In genomic region chr9:119320946-119321345, GRCm38 (mm10) we compare ENCODE assay signal across 7 mouse cellular contexts. TPM values are rescaled to one million over a fixed set of nuclear protein-coding genes. Genes with fewer than 3 reads are reported as not detected.
A peak's percentile ranks its signal among the peaks of the same experiment; 100 is the strongest.
DNase-seq lines count a peak whose midpoint lies in the region; ATAC-seq lines count a peak whose summit lies in the region.

No protein-coding gene starts in this region.

- H3K4me3 ChIP-seq in lung, embryonic 16.5 days (ENCODE audit: low read length), result peak overlapping the region; percentile 91
- H3K4me3 ChIP-seq in embryonic facial prominence, embryonic 14.5 days (ENCODE audit: low read depth, low read length), result peak overlapping the region; percentile 90
- H3K4me3 ChIP-seq in limb, embryonic 15.5 days, result peak overlapping the region; percentile 99
- H3K4me3 ChIP-seq in stomach, embryonic 16.5 days (replicated peaks; ENCODE audit: low read length), result peak overlapping the region; percentile 78

- no peak for ATAC-seq in lung, embryonic 16.5 days (ENCODE audit: low read depth)
- no peak for ATAC-seq in embryonic facial prominence, embryonic 14.5 days (ENCODE audit: low read depth)
- ATAC-seq in limb, embryonic 15.5 days (ENCODE audit: insufficient number of reproducible peaks, low FRiP score, low TSS enrichment, low read depth), result no peak
- no peak for ATAC-seq in stomach, embryonic 16.5 days (ENCODE audit: insufficient read depth, low FRiP score)

- no peaks in the 10 kb centered on the region for H3K36me3 ChIP-seq in lung, embryonic 16.5 days (ENCODE audit: control insufficient read depth, insufficient read depth, low read length)
- no peaks in the 10 kb centered on the region for H3K36me3 ChIP-seq in embryonic facial prominence, embryonic 14.5 days (ENCODE audit: control insufficient read depth, insufficient read depth, low read length)
- no peaks in the 10 kb centered on the region for H3K36me3 ChIP-seq in limb, embryonic 15.5 days
- H3K36me3 ChIP-seq in stomach, embryonic 16.5 days (ENCODE audit: control insufficient read depth, insufficient read depth, low read length), result no peaks in the 10 kb centered on the region

- no peak overlapping the region for H3K27ac ChIP-seq in lung, embryonic 16.5 days (ENCODE audit: low read length)
- H3K27ac ChIP-seq in embryonic facial prominence, embryonic 14.5 days (replicated peaks; ENCODE audit: low read depth, low read length), result no peak overlapping the region
- H3K27ac ChIP-seq in limb, embryonic 15.5 days, result no peak overlapping the region
- H3K27ac ChIP-seq in stomach, embryonic 16.5 days (ENCODE audit: low read length), result no peak overlapping the region

- 9% methylated on average over 7 of the region's 7 CpGs for WGBS in lung, embryonic 16.5 days
- 18% methylated on average over 7 of the region's 7 CpGs for WGBS in embryonic facial prominence, embryonic 14.5 days
- WGBS in limb, embryonic 15.5 days, result 12% methylated on average over 7 of the region's 7 CpGs
- WGBS in stomach, embryonic 16.5 days, result 13% methylated on average over 7 of the region's 7 CpGs

- peak overlapping the region; percentile 94 for H3K4me2 ChIP-seq in lung, embryonic 16.5 days (ENCODE audit: low read depth, low read length)
- peak overlapping the region; percentile 98 for H3K4me2 ChIP-seq in embryonic facial prominence, embryonic 14.5 days (ENCODE audit: low read depth, low read length)
- peak overlapping the region; percentile 97 for H3K4me2 ChIP-seq in limb, embryonic 15.5 days
- peak overlapping the region; percentile 71 for H3K4me2 ChIP-seq in stomach, embryonic 16.5 days (ENCODE audit: low read depth, low read length)

- H3K9ac ChIP-seq in lung, embryonic 16.5 days (ENCODE audit: low read length), result peak overlapping the region; percentile 88
- peak overlapping the region; percentile 85 for H3K9ac ChIP-seq in embryonic facial prominence, embryonic 14.5 days (ENCODE audit: low read depth, low read length)
- H3K9ac ChIP-seq in limb, embryonic 15.5 days, result no peak overlapping the region
- peak overlapping the region; percentile 85 for H3K9ac ChIP-seq in stomach, embryonic 16.5 days (ENCODE audit: low read length)

- no peak for DNase-seq in lung, postnatal 4 days
- DNase-seq in embryonic facial prominence, embryonic 14.5 days (ENCODE audit: low spot score), result no peak
- no peak for DNase-seq in thymus, adult 18-20 months
- no peak for DNase-seq in thymus, postnatal 4 days

- no peaks in the 10 kb centered on the region for H3K9me3 ChIP-seq in lung, embryonic 16.5 days (ENCODE audit: control insufficient read depth, low read length)
- no peaks in the 10 kb centered on the region for H3K9me3 ChIP-seq in embryonic facial prominence, embryonic 14.5 days (ENCODE audit: control insufficient read depth, low read length)
- H3K9me3 ChIP-seq in limb, embryonic 15.5 days, result no peaks in the 10 kb centered on the region
- no peaks in the 10 kb centered on the region for H3K9me3 ChIP-seq in stomach, embryonic 16.5 days (replicated peaks; ENCODE audit: control insufficient read depth, low read length)

- H3K27me3 ChIP-seq in lung, embryonic 16.5 days (ENCODE audit: control insufficient read depth, insufficient read depth, low read depth, low read length), result no peaks in the 10 kb centered on the region
- H3K27me3 ChIP-seq in embryonic facial prominence, embryonic 14.5 days (replicated peaks; ENCODE audit: control insufficient read depth, insufficient read depth, low read length), result no peaks in the 10 kb centered on the region
- no peaks in the 10 kb centered on the region for H3K27me3 ChIP-seq in limb, embryonic 15.5 days
- no peaks in the 10 kb centered on the region for H3K27me3 ChIP-seq in stomach, embryonic 16.5 days (ENCODE audit: control insufficient read depth, insufficient read depth, low read length)

- peaks cover 13% of the 10 kb centered on the region for H3K4me1 ChIP-seq in lung, embryonic 16.5 days (replicated peaks; ENCODE audit: control insufficient read depth, insufficient read depth, low read length)
- peaks cover 20% of the 10 kb centered on the region for H3K4me1 ChIP-seq in embryonic facial prominence, embryonic 14.5 days (ENCODE audit: control insufficient read depth, insufficient read depth, low read length)
- peaks cover 18% of the 10 kb centered on the region; the same call in 1 of the 2 replicates for H3K4me1 ChIP-seq in limb, embryonic 15.5 days
- no peaks in the 10 kb centered on the region for H3K4me1 ChIP-seq in stomach, embryonic 16.5 days (ENCODE audit: control insufficient read depth, insufficient read depth, low read length)

RNA-seq across cellular contexts. Expression of gene Oxsr1, which starts 1.3 kb away (rescaled TPM):
- polyA plus RNA-seq in lung, embryonic 16.5 days (2015; fragmentation: Nextera tagmentation; extraction: Ambion mirVana), result 9.3 and 9.8 TPM in 2 replicates
- polyA plus RNA-seq in embryonic facial prominence, embryonic 14.5 days (2014; fragmentation: Nextera tagmentation; extraction: Ambion mirVana), result 13.6 and 14.5 TPM in 2 replicates
- 9.4 and 11.5 TPM in 2 replicates for polyA plus RNA-seq in limb, embryonic 15.5 days (2015; fragmentation: Nextera tagmentation; extraction: Ambion mirVana)
- polyA plus RNA-seq in stomach, embryonic 16.5 days (2015; fragmentation: Nextera tagmentation; extraction: Ambion mirVana), result 11.7 TPM in 2 replicates

RNA-seq across cellular contexts. Expression of gene Acaa1a, which starts 18.5 kb away (rescaled TPM):
- 111 and 123 TPM in 2 replicates for polyA plus RNA-seq in lung, embryonic 16.5 days (2015; fragmentation: Nextera tagmentation; extraction: Ambion mirVana)
- 83.8 and 86.9 TPM in 2 replicates for polyA plus RNA-seq in embryonic facial prominence, embryonic 14.5 days (2014; fragmentation: Nextera tagmentation; extraction: Ambion mirVana)
- 112 and 121 TPM in 2 replicates for polyA plus RNA-seq in limb, embryonic 15.5 days (2015; fragmentation: Nextera tagmentation; extraction: Ambion mirVana)
- 131 and 139 TPM in 2 replicates for polyA plus RNA-seq in stomach, embryonic 16.5 days (2015; fragmentation: Nextera tagmentation; extraction: Ambion mirVana)

RNA-seq across cellular contexts. Expression of gene Myd88, which starts 20.3 kb away (rescaled TPM):
- polyA plus RNA-seq in lung, embryonic 16.5 days (2015; fragmentation: Nextera tagmentation; extraction: Ambion mirVana), result 36.5 and 36.9 TPM in 2 replicates
- 22.2 and 26.4 TPM in 2 replicates for polyA plus RNA-seq in embryonic facial prominence, embryonic 14.5 days (2014; fragmentation: Nextera tagmentation; extraction: Ambion mirVana)
- polyA plus RNA-seq in limb, embryonic 15.5 days (2015; fragmentation: Nextera tagmentation; extraction: Ambion mirVana), result 32.7 and 38.2 TPM in 2 replicates
- polyA plus RNA-seq in stomach, embryonic 16.5 days (2015; fragmentation: Nextera tagmentation; extraction: Ambion mirVana), result 43.2 and 46.7 TPM in 2 replicates

RNA-seq across cellular contexts. Expression of gene Xylb, which starts 36.2 kb away (rescaled TPM):
- polyA plus RNA-seq in lung, embryonic 16.5 days (2015; fragmentation: Nextera tagmentation; extraction: Ambion mirVana), result 5.1 and 5.2 TPM in 2 replicates
- 4.8 and 5.0 TPM in 2 replicates for polyA plus RNA-seq in embryonic facial prominence, embryonic 14.5 days (2014; fragmentation: Nextera tagmentation; extraction: Ambion mirVana)
- 4.2 and 5.8 TPM in 2 replicates for polyA plus RNA-seq in limb, embryonic 15.5 days (2015; fragmentation: Nextera tagmentation; extraction: Ambion mirVana)
- polyA plus RNA-seq in stomach, embryonic 16.5 days (2015; fragmentation: Nextera tagmentation; extraction: Ambion mirVana), result 7.0 and 8.5 TPM in 2 replicates

RNA-seq across cellular contexts. Expression of gene Slc22a14, which starts 44.4 kb away (rescaled TPM):
- 0.06 and 0.13 TPM in 2 replicates for polyA plus RNA-seq in lung, embryonic 16.5 days (2015; fragmentation: Nextera tagmentation; extraction: Ambion mirVana)
- 0.26 TPM in 1 of 2 replicates, not detected in the other for polyA plus RNA-seq in embryonic facial prominence, embryonic 14.5 days (2014; fragmentation: Nextera tagmentation; extraction: Ambion mirVana)
- 0.24 TPM in 1 of 2 replicates, not detected in the other for polyA plus RNA-seq in limb, embryonic 15.5 days (2015; fragmentation: Nextera tagmentation; extraction: Ambion mirVana)
- not detected in 2 replicates for polyA plus RNA-seq in stomach, embryonic 16.5 days (2015; fragmentation: Nextera tagmentation; extraction: Ambion mirVana)
